Mouse (Mus musculus) right cerebral cortex, postnatal 36 days (tissue): ENCODE data around the gene Fmnl3.

ENCODE experiments used
- DNase-seq, 2 experiments: peaks; one replicate each; pipeline ENCODE4 v3.0.0; 2022; ENCODE audit warnings: low spot score in 2 of 2, mixed read lengths in 1 of 2

Fmnl3 gene

DNA sequence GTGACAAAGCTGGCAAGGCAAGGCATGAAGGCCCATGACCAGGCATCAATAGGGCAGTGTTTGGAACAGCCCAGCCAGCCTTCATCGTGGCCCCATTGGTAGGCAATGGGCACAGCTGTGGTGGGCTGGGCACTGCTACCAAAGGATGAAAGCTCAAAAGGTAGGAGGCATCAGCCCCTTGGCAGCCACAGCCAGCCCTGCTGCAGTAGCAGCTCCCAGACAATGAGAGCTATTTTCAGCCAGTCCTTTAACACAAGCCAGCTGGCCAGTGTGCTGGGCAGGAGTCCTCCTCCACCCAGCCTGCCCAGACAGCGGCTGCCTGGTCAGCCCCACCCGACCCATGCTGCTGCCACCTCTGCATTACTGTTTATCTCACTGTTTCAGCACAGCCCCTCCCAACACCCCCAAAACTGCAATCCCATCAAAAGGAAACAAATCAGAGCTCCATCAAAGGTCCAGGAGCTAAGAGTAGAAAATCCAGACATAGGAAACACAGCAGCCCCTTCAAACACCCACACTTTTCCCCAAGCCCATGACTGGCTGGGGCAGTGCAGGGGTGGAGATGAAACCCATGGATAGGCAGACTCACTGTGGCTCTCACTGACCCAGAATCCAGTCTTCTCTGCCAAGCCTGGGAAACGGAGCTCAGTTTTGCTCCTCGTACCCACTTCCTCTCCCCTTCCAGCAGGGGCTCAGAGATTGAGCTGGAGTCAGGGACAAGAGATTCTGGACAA lies 26.7 kb downstream of the Fmnl3 start:
- DNase-seq = peak; percentile 49 to 67

DNA sequence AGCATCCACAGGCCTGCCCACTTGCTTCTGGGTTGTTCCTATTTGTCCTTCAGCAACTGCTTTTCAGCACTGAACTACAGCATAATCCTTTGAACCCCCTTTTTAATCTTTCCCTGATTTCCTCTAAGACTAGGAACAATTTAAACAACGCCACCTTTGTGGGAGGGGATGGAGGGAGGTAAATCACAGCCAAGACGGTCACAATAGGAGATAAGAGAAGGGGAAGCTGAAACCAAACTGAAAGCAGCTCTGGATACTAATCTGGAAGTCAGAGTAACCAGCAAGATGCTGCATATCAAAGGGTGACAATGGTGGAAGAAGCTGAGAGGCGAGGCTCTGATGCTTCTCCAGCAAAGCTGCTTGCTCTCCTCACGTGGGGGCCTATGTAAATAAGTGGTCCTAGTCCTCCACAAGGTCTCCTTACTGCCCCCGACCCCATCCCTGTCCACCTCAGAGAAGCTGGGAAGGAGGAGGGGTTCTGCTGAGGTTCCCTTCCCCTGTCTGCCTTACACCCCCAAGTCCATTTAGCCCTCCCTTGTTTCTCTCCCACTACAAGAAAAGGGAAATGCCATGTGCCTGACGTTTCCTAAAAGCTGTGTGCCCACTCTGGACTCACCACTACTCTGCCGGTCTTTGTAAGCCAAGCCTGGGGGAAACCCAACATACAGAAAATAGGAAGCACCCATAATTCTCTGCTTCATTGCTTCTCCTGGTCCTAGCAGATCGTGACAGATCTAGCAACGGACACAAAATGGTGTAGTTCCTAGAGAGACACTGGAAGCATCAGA lies 27.9 kb downstream of the Fmnl3 start:
- DNase-seq = no peak

- DNase-seq = no peak
Observed at GRCm38 (mm10) chr15:99341102-99341501, 29.2 kb downstream of the Fmnl3 start.

DNA sequence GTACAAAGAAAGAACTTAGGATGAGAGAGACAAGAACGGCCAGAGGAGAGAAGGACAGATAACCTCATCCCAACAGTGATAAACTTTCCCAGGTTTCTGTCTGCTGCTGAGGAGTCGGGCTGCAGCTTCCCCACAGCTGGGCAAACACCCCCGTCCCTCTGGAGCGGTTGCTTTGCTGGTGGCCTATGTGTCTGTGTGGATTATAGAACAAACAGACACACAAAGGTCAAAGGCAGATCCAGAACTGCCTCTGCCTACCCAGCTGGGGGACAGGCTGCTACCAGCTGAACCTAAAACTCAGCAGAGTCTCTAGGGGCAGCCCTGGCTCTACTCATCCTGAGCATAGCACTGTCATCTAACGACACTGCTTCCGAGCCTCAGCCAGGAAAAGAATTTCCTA lies 30.6 kb downstream of the Fmnl3 start:
- no peak for DNase-seq

- no peak for DNase-seq
Observed at GRCm38 (mm10) chr15:99338916-99339315, 31.4 kb downstream of the Fmnl3 start.

GRCm38 (mm10) chr15:99335801-99336320 lies 34.4 kb downstream of the Fmnl3 start:
- DNase-seq = no peak

DNA sequence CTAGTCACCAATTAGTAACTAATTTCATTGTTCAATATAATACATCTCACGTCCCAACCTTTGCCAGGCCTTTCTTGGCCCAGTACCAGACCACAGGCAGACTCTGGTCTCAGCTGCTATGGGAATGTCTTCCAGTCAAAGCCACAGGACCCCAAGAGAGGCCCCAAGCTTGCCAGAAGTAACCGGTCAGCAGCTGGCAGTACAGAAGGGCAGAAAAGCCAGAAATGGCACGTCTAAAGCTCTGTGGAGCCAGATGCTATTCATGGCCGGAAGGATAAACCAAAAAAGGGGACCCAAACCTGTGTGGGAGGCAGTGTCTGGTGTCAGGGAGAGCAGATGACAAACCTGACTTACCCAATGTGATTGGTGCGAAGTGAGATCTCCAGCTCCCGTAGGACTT lies 35.8 kb downstream of the Fmnl3 start:
- DNase-seq = no peak

- DNase-seq = no peak
Observed at GRCm38 (mm10) chr15:99333676-99334065, 36.6 kb downstream of the Fmnl3 start.

- no peak for DNase-seq
Observed at GRCm38 (mm10) chr15:99332921-99333675, 37.2 kb downstream of the Fmnl3 start.

- no peak for DNase-seq
Observed at GRCm38 (mm10) chr15:99332111-99332510, 38.2 kb downstream of the Fmnl3 start.

- DNase-seq = no peak
Observed at GRCm38 (mm10) chr15:99331341-99331740, 38.9 kb downstream of the Fmnl3 start.

DNA sequence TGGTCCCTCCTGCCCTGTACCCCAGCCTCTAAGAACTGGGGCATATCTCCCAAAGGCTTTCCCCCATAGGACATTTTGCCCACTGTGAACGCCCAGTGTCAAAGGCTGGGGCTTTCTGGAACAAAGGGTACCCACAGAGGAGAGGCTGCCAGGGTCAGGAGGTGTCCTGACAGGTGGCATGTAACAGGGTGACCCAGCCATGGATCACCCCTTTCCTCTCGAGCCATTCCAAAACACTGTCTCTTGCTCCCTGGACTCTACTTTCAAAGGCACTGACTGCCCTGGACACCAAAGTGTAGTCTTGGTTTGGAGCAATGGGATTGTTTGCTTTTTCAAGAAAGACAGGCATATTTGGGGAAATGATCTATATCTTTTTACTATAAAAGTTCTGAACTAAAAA lies 40.0 kb downstream of the Fmnl3 start:
- DNase-seq = no peak

- DNase-seq = no peak
Observed at GRCm38 (mm10) chr15:99328011-99328410, 42.3 kb downstream of the Fmnl3 start.

- no peak for DNase-seq
Observed at GRCm38 (mm10) chr15:99326959-99327358, 43.3 kb downstream of the Fmnl3 start.

GRCm38 (mm10) chr15:99326407-99326806 lies 43.9 kb downstream of the Fmnl3 start:
- no peak for DNase-seq

DNA sequence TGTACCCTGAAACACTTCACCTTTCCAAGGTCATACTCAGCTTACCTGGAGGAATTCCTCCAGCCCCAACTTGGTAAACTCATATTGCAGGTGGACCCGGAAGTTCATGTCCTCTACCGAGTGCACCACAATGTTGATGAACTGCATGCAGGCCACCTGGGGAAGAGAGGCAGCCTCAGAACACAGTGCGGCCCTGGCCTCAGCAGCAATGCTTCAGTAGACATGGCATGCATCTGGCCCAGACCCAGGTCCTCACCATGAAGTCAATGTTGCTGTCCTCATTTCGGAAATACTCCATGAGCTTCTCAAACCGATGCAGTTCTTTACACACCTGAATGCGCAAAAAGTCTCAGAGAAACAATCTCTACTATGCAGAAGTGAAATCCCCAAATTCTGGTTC lies 44.7 kb downstream of the Fmnl3 start:
- DNase-seq = no peak

DNA sequence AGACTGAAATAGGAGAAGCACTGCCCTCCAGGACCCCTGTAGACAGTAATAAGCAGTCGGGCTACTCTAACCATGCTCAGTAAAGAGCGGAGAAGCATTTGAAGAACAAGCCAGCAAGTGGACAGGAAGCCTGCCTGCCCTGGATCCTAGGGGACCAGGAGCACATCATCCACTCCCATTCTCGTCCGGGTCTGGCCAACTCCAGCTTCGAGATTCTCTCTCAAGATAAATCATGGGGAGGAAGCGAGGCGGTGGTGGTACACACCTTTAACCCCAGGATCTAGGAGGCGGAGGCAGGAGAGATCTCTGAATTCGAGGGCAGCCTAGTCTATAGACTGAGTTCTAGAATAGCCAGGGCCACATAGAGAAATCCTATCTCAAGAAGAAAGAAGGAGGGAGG lies 46.1 kb downstream of the Fmnl3 start:
- DNase-seq = no peak

DNA sequence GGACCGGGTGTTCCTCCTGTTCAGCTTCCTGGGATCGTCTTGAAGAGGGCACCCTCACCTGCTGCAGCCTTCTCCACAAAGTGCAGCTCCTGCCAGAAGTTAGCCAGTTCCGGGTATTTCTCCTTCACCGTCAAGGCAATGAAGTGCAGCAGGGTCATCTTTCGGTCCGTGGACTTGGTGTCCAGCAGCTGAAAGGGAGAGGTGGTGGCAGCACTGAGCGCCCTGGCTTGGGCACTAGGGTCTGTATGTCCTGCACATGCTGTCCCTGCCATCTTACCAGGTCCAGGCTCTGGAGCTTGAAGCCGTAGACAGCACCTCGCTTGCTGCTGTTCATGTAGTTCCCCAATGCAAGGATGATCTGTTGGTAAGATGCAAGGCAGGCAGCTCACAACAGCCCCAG lies 49.3 kb downstream of the Fmnl3 start:
- no peak for DNase-seq

DNA sequence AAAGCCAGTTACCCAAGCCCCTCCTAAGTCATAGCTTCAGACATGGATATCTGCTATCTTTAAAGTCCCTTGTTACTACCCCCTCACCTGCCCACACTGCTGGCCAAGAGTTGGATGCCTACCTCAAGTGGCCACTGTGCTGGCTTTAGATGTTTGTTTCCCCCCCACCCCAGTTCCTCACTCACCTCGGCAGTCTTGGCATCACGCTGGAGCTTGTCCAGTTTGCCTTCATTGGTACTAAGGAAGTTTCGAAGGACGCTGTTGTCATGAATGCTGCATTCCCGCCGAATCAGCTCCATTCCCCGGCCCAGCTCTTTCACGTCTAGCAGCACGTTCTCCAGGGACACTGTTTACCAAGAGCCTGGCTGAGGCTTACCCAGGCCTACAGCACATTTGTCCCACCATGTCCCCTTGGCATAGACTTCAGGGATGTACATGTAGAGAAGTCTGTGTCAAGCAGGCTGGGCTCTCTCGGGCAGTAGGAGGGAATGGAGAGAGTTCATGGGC lies 50.1 kb downstream of the Fmnl3 start:
- no peak for DNase-seq

- DNase-seq = no peak
Observed at GRCm38 (mm10) chr15:99319411-99319871, 50.8 kb downstream of the Fmnl3 start.

- DNase-seq = no peak
Observed at GRCm38 (mm10) chr15:99318861-99319410, 51.3 kb downstream of the Fmnl3 start.

DNA sequence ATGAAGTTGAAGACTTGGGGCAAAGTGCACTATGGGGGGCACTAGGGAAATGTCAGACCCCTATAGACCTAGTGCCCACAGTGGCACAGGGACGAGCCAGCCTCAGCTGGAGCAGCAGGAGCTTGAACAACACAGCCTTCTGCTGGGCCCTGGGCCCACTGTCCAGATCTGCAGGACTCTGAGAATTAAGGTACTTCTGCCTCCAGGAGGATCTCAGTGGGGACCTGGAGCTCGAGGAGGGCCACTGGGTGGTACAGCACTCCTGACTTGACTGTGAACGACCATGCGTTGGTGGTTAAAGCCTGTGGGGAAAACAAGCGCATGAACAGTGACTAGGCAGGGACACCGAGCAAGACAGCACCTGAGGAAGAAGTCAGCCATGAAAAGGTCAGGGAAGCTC lies 52.2 kb downstream of the Fmnl3 start:
- DNase-seq = no peak
